Mouse (Mus musculus) gastrocnemius, postnatal 36 days (tissue): ENCODE results near the gene Mrps15. TPM values are rescaled to one million over a fixed set of nuclear protein-coding genes. Genes with fewer than 3 reads are reported as not detected.

Experiments
- DNase-seq, 2 experiments: peaks; one replicate each; pipeline ENCODE4 v3.0.0; 2022
- intact Hi-C: fragments of 180-260 bp; cut with DNase I; formaldehyde crosslinking; loops from one replicate; pipeline ENCODE4 v1.15.1; 2025
- total RNA-seq, 2 experiments: library from RNA; stranded (reverse); gene quantifications; 2 replicates each; pipeline ENCODE4 v1.2.3; 2021

The Mrps15 gene
- total RNA-seq, 2 experiments from 2014 or later = 69.8 to 74.3 TPM

DNA sequence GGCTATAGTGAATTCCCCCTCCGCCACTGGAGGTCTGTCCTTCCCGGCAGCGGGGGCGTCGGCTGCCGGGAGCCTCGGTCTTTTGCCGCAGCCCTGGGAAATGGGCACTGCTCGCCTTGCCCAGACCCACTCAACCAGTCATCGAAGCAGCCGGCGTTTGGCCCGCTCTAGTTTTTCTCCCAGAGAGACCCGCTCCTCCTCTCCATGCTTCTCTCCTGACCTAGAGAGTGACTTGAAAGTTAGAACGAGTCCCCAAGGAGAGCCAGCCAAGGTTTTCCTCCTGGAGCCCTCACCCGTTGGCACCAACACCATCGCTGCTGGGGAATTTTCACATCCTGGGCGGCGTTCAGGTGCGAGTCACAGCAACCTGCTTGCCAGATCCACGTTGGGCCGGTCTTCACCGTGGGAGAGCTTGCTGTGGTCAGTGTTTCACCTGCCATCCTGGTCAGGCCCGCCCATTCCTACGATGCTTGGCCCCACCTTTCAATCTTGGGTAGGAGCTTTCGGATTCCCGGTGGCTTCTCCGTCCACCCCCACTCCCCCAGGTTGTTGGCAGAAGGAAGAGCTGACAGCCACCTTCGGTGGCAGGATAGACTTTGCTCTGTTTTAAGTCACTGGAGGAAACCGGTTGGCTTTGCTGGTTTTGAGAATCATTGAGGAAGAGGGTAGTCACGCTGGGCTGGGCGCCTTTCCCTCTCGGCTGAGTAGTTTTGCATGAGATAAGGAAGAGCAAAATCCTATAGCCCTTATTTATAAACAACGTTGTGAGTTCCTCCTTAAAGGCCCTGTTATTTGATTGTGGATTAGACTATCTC is 57.7 kb downstream of the Mrps15 start:
- intact Hi-C loops = no loop called here
- no peak for DNase-seq

Other genes starting within 250 kb of the Mrps15 start
- gene Csf3r, start 22.4 kb upstream of the Mrps15 start, total RNA-seq = under 1 TPM; 0.30 to 0.41 TPM
- gene Oscp1, start 11.6 kb downstream of the Mrps15 start, total RNA-seq = 1 to 10 TPM; 1.2 to 2.5 TPM
- gene Lsm10, start 49.7 kb downstream of the Mrps15 start, total RNA-seq = 1 to 10 TPM; 5.8 to 7.6 TPM
- 10 to 100 TPM; 74.6 to 80.1 TPM for gene Stk40, start 57.0 kb downstream of the Mrps15 start, total RNA-seq
- 1 to 10 TPM; 5.5 to 6.8 TPM for gene Eva1b, start 100.8 kb downstream of the Mrps15 start, total RNA-seq
- gene Sh3d21, start 116.6 kb downstream of the Mrps15 start, total RNA-seq = 1 to 10 TPM in 1 of 2 experiments, under 1 TPM in 1; 0.71 to 1.3 TPM
- gene Thrap3, start 155.8 kb downstream of the Mrps15 start, total RNA-seq = 100 to 1,000 TPM in 1 of 2 experiments, 10 to 100 TPM in 1; 87.9 to 106 TPM
- 100 to 1,000 TPM; 165 to 207 TPM for gene Map7d1, start 209.4 kb downstream of the Mrps15 start, total RNA-seq
- 10 to 100 TPM; 15.9 to 17.9 TPM for gene Trappc3, start 215.4 kb downstream of the Mrps15 start, total RNA-seq
- gene Col8a2, start 239.9 kb downstream of the Mrps15 start, total RNA-seq = 1 to 10 TPM; 1.6 to 2.2 TPM